Mouse (Mus musculus): ENCODE measurements around the gene Iqsec1. TPM values are rescaled to one million over a fixed set of nuclear protein-coding genes. Genes with fewer than 3 reads are reported as not detected.

The Iqsec1 gene
- polyA plus RNA-seq, 1 experiment from 2014 or later, result 17.4 TPM

DNA sequence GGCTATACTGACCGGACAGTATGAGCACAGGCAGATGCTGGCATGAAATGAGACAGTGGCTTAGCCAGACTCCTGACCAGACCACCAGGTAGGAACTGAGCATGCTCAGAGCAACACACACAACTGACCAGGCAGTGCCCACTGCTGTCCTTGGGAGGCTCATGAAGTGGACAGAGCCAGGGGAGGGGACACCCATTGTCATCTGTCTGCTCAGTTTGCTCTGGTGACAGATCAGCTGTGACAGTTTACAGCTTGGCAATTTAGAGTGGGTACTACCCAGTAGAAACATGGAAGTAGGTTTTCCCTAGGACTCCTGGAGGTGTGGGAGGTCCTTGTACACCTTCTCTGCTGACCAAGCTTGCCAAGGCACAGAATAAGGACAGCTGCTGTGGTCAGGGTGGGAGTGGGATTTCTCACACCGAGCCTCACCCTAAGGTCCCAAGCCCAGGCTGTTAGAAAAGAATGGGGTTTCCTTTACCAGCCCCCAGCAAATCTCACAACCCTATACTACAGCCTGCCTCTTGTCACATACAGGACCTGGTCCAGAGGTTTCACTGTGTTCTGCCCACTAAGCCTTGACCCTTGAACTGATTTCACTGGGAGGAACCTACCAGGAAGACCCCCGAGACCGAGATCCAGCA lies 253.0 kb downstream of the Iqsec1 start:
- Histone ChIP-seq H3K4me2 (ENCODE audit: low read depth, low read length) (peak overlapping the region; percentile 75), H3K27ac (replicated peaks; ENCODE audit: low read depth, low read length) (no peak overlapping the region), H3K4me3 (ENCODE audit: low read depth, low read length) (peak overlapping the region; percentile 82), H3K9me3 (ENCODE audit: control insufficient read depth, low read length) (no peaks in the 10 kb centered on the region), H3K27me3 (replicated peaks; ENCODE audit: control insufficient read depth, insufficient read depth, low read length) (no peaks in the 10 kb centered on the region), H3K36me3 (ENCODE audit: control insufficient read depth, insufficient read depth, low read length) (no peaks in the 10 kb centered on the region), H3K4me1 (ENCODE audit: control insufficient read depth, insufficient read depth, low read length) (peaks cover 10% of the 10 kb centered on the region), H3K9ac (ENCODE audit: low read depth, low read length) (peak overlapping the region; percentile 79)
- WGBS, result 24% methylated on average over 4 of the region's 4 CpGs
- ATAC-seq (ENCODE audit: low read depth) (no peak), DNase-seq (ENCODE audit: low spot score) (no peak)

- DNase-seq (ENCODE audit: low spot score), result no peak
These were observed 253.7 kb downstream of the Iqsec1 start for GRCm38 (mm10) chr6:90734806-90735205.

GRCm38 (mm10) chr6:90731327-90731726 lies 257.2 kb downstream of the Iqsec1 start:
- ATAC-seq (ENCODE audit: low read depth), result no peak

More at GRCm38 (mm10) chr6:90734806-90735205, 253.7 kb downstream of the Iqsec1 start:
- H3K27ac ChIP-seq (replicated peaks; ENCODE audit: low read depth, low read length), result no peak overlapping the region
- H3K4me2 ChIP-seq (ENCODE audit: low read depth, low read length), result no peak overlapping the region
- H3K4me3 ChIP-seq (ENCODE audit: low read depth, low read length), result no peak overlapping the region
- ATAC-seq (ENCODE audit: low read depth), result no peak
- no peak overlapping the region for H3K9ac ChIP-seq (ENCODE audit: low read depth, low read length)
- no peaks in the 10 kb centered on the region for H3K9me3 ChIP-seq (ENCODE audit: control insufficient read depth, low read length)
- H3K4me1 ChIP-seq (ENCODE audit: control insufficient read depth, insufficient read depth, low read length), result peaks cover 10% of the 10 kb centered on the region
- no peaks in the 10 kb centered on the region for H3K27me3 ChIP-seq (replicated peaks; ENCODE audit: control insufficient read depth, insufficient read depth, low read length)
- no peaks in the 10 kb centered on the region for H3K36me3 ChIP-seq (ENCODE audit: control insufficient read depth, insufficient read depth, low read length)

GRCm38 (mm10) chr6:90729829-90730228 lies 258.7 kb downstream of the Iqsec1 start:
- Histone ChIP-seq H3K9ac (ENCODE audit: low read depth, low read length) (no peak overlapping the region), H3K4me3 (ENCODE audit: low read depth, low read length) (no peak overlapping the region), H3K9me3 (ENCODE audit: control insufficient read depth, low read length) (no peaks in the 10 kb centered on the region), H3K27ac (replicated peaks; ENCODE audit: low read depth, low read length) (no peak overlapping the region), H3K4me2 (ENCODE audit: low read depth, low read length) (no peak overlapping the region), H3K4me1 (ENCODE audit: control insufficient read depth, insufficient read depth, low read length) (no peaks in the 10 kb centered on the region), H3K36me3 (ENCODE audit: control insufficient read depth, insufficient read depth, low read length) (no peaks in the 10 kb centered on the region), H3K27me3 (replicated peaks; ENCODE audit: control insufficient read depth, insufficient read depth, low read length) (no peaks in the 10 kb centered on the region)
- no peak for ATAC-seq (ENCODE audit: low read depth)
- 32% methylated on average over 5 of the region's 5 CpGs for WGBS
- DNase-seq (ENCODE audit: low spot score), result no peak

More at GRCm38 (mm10) chr6:90731327-90731726, 257.2 kb downstream of the Iqsec1 start:
- no peaks in the 10 kb centered on the region for H3K27me3 ChIP-seq (replicated peaks; ENCODE audit: control insufficient read depth, insufficient read depth, low read length)
- WGBS, result 30% methylated on average over 4 of the region's 4 CpGs
- peaks cover 6% of the 10 kb centered on the region; the same call in 1 of the 2 replicates for H3K4me1 ChIP-seq (ENCODE audit: control insufficient read depth, insufficient read depth, low read length)
- no peak for DNase-seq (ENCODE audit: low spot score)
- no peaks in the 10 kb centered on the region for H3K36me3 ChIP-seq (ENCODE audit: control insufficient read depth, insufficient read depth, low read length)
- H3K9ac ChIP-seq (ENCODE audit: low read depth, low read length), result no peak overlapping the region
- no peak overlapping the region for H3K27ac ChIP-seq (replicated peaks; ENCODE audit: low read depth, low read length)
- H3K4me2 ChIP-seq (ENCODE audit: low read depth, low read length), result no peak overlapping the region
- H3K4me3 ChIP-seq (ENCODE audit: low read depth, low read length), result no peak overlapping the region
- H3K9me3 ChIP-seq (ENCODE audit: control insufficient read depth, low read length), result no peaks in the 10 kb centered on the region

DNA sequence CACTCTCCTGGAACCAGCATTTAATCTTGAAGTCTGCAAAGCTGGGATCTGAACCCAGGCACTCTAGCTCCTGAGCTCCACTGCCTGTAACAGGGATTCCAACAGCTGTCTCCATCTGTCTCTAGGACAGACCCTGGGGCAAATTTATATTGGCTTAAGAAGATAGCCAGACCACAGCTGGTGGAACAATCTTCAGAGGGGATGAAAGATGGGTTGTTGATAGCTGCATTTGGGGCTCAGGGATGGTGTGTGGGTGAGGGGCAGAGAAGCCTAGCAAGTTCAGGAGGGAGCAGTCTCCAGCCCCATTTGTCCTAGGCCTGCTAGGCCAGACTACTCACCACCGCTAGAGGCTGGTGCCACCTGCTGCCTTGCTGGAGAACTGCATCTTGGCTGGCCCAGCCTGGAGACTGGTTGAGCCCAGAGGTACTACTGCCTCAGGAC lies 260.0 kb downstream of the Iqsec1 start:
- Histone ChIP-seq H3K27me3 (replicated peaks; ENCODE audit: control insufficient read depth, insufficient read depth, low read length) (no peaks in the 10 kb centered on the region), H3K9me3 (ENCODE audit: control insufficient read depth, low read length) (no peaks in the 10 kb centered on the region), H3K27ac (replicated peaks; ENCODE audit: low read depth, low read length) (no peak overlapping the region), H3K36me3 (ENCODE audit: control insufficient read depth, insufficient read depth, low read length) (no peaks in the 10 kb centered on the region), H3K9ac (ENCODE audit: low read depth, low read length) (no peak overlapping the region), H3K4me2 (ENCODE audit: low read depth, low read length) (no peak overlapping the region), H3K4me1 (ENCODE audit: control insufficient read depth, insufficient read depth, low read length) (no peaks in the 10 kb centered on the region), H3K4me3 (ENCODE audit: low read depth, low read length) (no peak overlapping the region)
- 0% methylated on average over 1 of the region's 1 CpGs for WGBS
- DNase-seq (ENCODE audit: low spot score) (peak; percentile 87), ATAC-seq (ENCODE audit: low read depth) (peak; percentile 91)

- Histone ChIP-seq H3K36me3 (ENCODE audit: control insufficient read depth, insufficient read depth, low read length) (no peaks in the 10 kb centered on the region), H3K4me3 (ENCODE audit: low read depth, low read length) (no peak overlapping the region), H3K4me2 (ENCODE audit: low read depth, low read length) (no peak overlapping the region), H3K9ac (ENCODE audit: low read depth, low read length) (no peak overlapping the region), H3K27ac (replicated peaks; ENCODE audit: low read depth, low read length) (no peak overlapping the region), H3K9me3 (ENCODE audit: control insufficient read depth, low read length) (no peaks in the 10 kb centered on the region), H3K27me3 (replicated peaks; ENCODE audit: control insufficient read depth, insufficient read depth, low read length) (no peaks in the 10 kb centered on the region), H3K4me1 (ENCODE audit: control insufficient read depth, insufficient read depth, low read length) (no peaks in the 10 kb centered on the region)
- DNase-seq (ENCODE audit: low spot score) (no peak), ATAC-seq (ENCODE audit: low read depth) (no peak)
- WGBS, result 60% methylated on average over 3 of the region's 3 CpGs
These were observed 260.7 kb downstream of the Iqsec1 start for GRCm38 (mm10) chr6:90727826-90728225.

GRCm38 (mm10) chr6:90726711-90727122 lies 261.8 kb downstream of the Iqsec1 start:
- no peak overlapping the region for H3K9ac ChIP-seq (ENCODE audit: low read depth, low read length)
- ATAC-seq (ENCODE audit: low read depth) (no peak), DNase-seq (ENCODE audit: low spot score) (no peak)
- H3K4me2 ChIP-seq (ENCODE audit: low read depth, low read length), result no peak overlapping the region
- no peaks in the 10 kb centered on the region for H3K36me3 ChIP-seq (ENCODE audit: control insufficient read depth, insufficient read depth, low read length)
- H3K4me1 ChIP-seq (ENCODE audit: control insufficient read depth, insufficient read depth, low read length), result no peaks in the 10 kb centered on the region
- H3K27me3 ChIP-seq (replicated peaks; ENCODE audit: control insufficient read depth, insufficient read depth, low read length), result no peaks in the 10 kb centered on the region
- H3K27ac ChIP-seq (replicated peaks; ENCODE audit: low read depth, low read length), result no peak overlapping the region
- 72% methylated on average over 2 of the region's 2 CpGs for WGBS
- H3K9me3 ChIP-seq (ENCODE audit: control insufficient read depth, low read length), result no peaks in the 10 kb centered on the region
- H3K4me3 ChIP-seq (ENCODE audit: low read depth, low read length), result no peak overlapping the region

- H3K9me3 ChIP-seq (ENCODE audit: control insufficient read depth, low read length), result no peaks in the 10 kb centered on the region
- whole genome bisulfite sequencing, result 74% methylated on average over 1 of the region's 1 CpGs
- H3K4me1 ChIP-seq (ENCODE audit: control insufficient read depth, insufficient read depth, low read length), result no peaks in the 10 kb centered on the region
- no peak overlapping the region for H3K9ac ChIP-seq (ENCODE audit: low read depth, low read length)
- no peaks in the 10 kb centered on the region for H3K36me3 ChIP-seq (ENCODE audit: control insufficient read depth, insufficient read depth, low read length)
- DNase-seq (ENCODE audit: low spot score) (no peak), ATAC-seq (ENCODE audit: low read depth) (no peak)
- no peak overlapping the region for H3K4me2 ChIP-seq (ENCODE audit: low read depth, low read length)
- no peak overlapping the region for H3K27ac ChIP-seq (replicated peaks; ENCODE audit: low read depth, low read length)
- H3K27me3 ChIP-seq (replicated peaks; ENCODE audit: control insufficient read depth, insufficient read depth, low read length), result no peaks in the 10 kb centered on the region
- no peak overlapping the region for H3K4me3 ChIP-seq (ENCODE audit: low read depth, low read length)
These were observed 263.0 kb downstream of the Iqsec1 start for GRCm38 (mm10) chr6:90725526-90725925.

DNA sequence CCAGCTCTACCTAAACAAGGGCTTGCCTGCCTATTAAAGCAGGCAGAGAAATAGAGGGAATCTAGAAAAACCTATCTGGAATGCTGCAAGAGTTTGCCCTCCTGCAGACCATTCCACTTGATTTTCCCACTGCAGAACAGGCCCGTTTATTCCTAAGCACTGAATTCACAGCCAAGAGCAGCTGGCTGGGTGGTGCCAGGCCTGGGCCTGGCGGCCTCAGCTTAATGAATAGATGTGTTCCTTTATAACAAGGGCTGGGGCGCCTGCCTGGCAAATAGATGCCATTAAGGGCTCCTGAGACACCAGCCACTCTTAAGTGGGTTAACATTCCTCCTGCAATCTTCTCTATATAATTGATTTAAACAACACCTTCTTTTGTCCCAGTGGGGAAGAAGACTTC lies 265.5 kb downstream of the Iqsec1 start:
- WGBS, result 82% methylated on average over 3 of the region's 3 CpGs
- DNase-seq (ENCODE audit: low spot score) (no peak), ATAC-seq (ENCODE audit: low read depth) (no peak)
- Histone ChIP-seq H3K4me1 (ENCODE audit: control insufficient read depth, insufficient read depth, low read length) (peaks cover under 1% of the 10 kb centered on the region; the same call in 1 of the 2 replicates), H3K4me2 (ENCODE audit: low read depth, low read length) (no peak overlapping the region), H3K4me3 (ENCODE audit: low read depth, low read length) (no peak overlapping the region), H3K36me3 (ENCODE audit: control insufficient read depth, insufficient read depth, low read length) (no peaks in the 10 kb centered on the region), H3K27ac (replicated peaks; ENCODE audit: low read depth, low read length) (no peak overlapping the region), H3K9me3 (ENCODE audit: control insufficient read depth, low read length) (no peaks in the 10 kb centered on the region), H3K9ac (ENCODE audit: low read depth, low read length) (no peak overlapping the region), H3K27me3 (replicated peaks; ENCODE audit: control insufficient read depth, insufficient read depth, low read length) (no peaks in the 10 kb centered on the region)

Measured in embryonic facial prominence, embryonic 14.5 days (tissue).